Mouse (Mus musculus) G1E (cell line): ENCODE results near the gene Kcnj11.

ENCODE experiments used
- CTCF ChIP-seq: IDR thresholded peaks from 2 replicates; pipeline ENCODE4 v1.5.1; 2012; ENCODE audit warnings: low read depth, low read length, inconsistent platforms, mixed read lengths
- GATA1 ChIP-seq: IDR thresholded peaks from 2 replicates; pipeline ENCODE4 v1.6.1; 2012; ENCODE audit warnings: borderline replicate concordance, low read length, inconsistent platforms, mixed read lengths
- GATA2 ChIP-seq: IDR thresholded peaks from 2 replicates; pipeline ENCODE4 v1.6.1; 2012; ENCODE audit warnings: low read depth, low read length, inconsistent platforms, borderline replicate concordance
- POLR2AphosphoS5 ChIP-seq: IDR thresholded peaks from 2 replicates; pipeline ENCODE4 v1.6.1; 2012; ENCODE audit warnings: low read depth, low read length, inconsistent platforms; ENCODE audit not compliant: insufficient replicate concordance
- TAL1 ChIP-seq: conservative IDR thresholded peaks from 2 replicates; pipeline ENCODE4 v1.6.1; 2012; ENCODE audit warnings: low read depth, low read length, inconsistent platforms, mixed read lengths

DNA sequence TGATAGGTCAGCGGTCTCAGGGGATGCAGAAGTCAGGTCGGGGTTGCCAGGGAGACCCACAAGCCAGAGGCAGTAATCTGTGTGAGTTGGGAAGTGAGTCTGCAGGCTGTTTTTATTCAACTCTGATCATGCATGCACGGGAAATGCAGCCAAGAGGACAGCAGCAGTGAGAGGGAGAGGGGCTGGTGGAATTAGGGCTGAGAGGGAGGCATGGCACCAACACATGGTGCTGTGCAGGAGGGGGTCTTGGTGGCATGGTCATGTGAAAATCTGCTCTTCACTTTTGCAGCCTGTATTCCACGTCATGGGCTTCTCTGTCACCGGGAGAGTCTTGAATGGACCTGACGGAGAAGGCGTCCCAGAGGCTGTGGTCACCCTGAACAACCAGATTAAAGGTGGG, 50.6 kb downstream of the Kcnj11 start:
- TF ChIP-seq TAL1 (no peak), CTCF (no peak), GATA1 (no peak), POLR2AphosphoS5 (no peak), GATA2 (no peak)
